Mouse (Mus musculus): ENCODE data around the gene Tsn. TPM values are rescaled to one million over a fixed set of nuclear protein-coding genes. Genes with fewer than 3 reads are reported as not detected.

The Tsn gene
- polyA plus RNA-seq, 3 experiments from 2014 or later: 222 to 246 (median 230) TPM

Other genes with a start within 250 kb of the Tsn start
- gene Gm29106, start 135.2 kb downstream of the Tsn start, polyA plus RNA-seq (2017; shearing (Covaris generic)): under 1 TPM in 1 of 3 experiments, not detected in 2; 0.11 TPM
- 10 to 100 TPM; 55.6 to 61.0 (median 60.9) TPM for gene Nifk, start 10.1 kb upstream of the Tsn start, polyA plus RNA-seq (2017; shearing (Covaris generic))
- 10 to 100 TPM; 40.7 to 65.0 (median 41.0) TPM for gene Clasp1, start 77.3 kb upstream of the Tsn start, polyA plus RNA-seq (2017; shearing (Covaris generic))